Mouse (Mus musculus) embryonic facial prominence, embryonic 14.5 days (tissue): ENCODE measurements at regions not wholly inside any gene's neighbourhood (a gene's known extent, or its start where the extent isn't known, plus 50 kb on each side); places are given as distances from the start of the nearest gene placed in this dataset.

Experiments used
- ATAC-seq: fragments of 200-750 bp; cut with Nextera tagmentation; 2 replicates; pipeline ENCODE4 v1.8.0; 2017; ENCODE audit warnings: low read depth, moderate number of reproducible peaks, moderate TSS enrichment
- DNase-seq: peaks from one replicate; pipeline ENCODE4 v3.0.0-alpha.2; 2015; ENCODE audit warnings: low spot score
- H3K27ac ChIP-seq: fragments of 300-500 bp; sonication (generic); replicated peaks from 2 replicates; pipeline ENCODE4 v1.5.1; 2014; ENCODE audit warnings: low read depth, mild to moderate bottlenecking, low read length, moderate library complexity
- H3K27me3 ChIP-seq: fragments of 300-500 bp; sonication (generic); replicated peaks from 2 replicates; pipeline ENCODE4 v1.6.1; 2014; ENCODE audit warnings: low read length; ENCODE audit not compliant: control insufficient read depth, insufficient read depth
- H3K36me3 ChIP-seq: fragments of 300-500 bp; sonication (generic); 2 replicates; pipeline ENCODE4 v1.6.1; 2014; ENCODE audit warnings: low read length, mixed read lengths; ENCODE audit not compliant: control insufficient read depth, insufficient read depth
- H3K4me1 ChIP-seq: fragments of 300-500 bp; sonication (generic); 2 replicates; pipeline ENCODE4 v1.6.1; 2014; ENCODE audit warnings: antibody characterized with exemption, low read length; ENCODE audit not compliant: control insufficient read depth, insufficient read depth
- H3K4me2 ChIP-seq: fragments of 300-500 bp; sonication (generic); 2 replicates; pipeline ENCODE4 v1.6.1; 2014; ENCODE audit warnings: low read depth, mild to moderate bottlenecking, low read length, moderate library complexity, mixed read lengths
- H3K4me3 ChIP-seq: fragments of 300-500 bp; sonication (generic); 2 replicates; pipeline ENCODE4 v1.5.1; 2014; ENCODE audit warnings: low read depth, mild to moderate bottlenecking, low read length
- H3K9ac ChIP-seq: fragments of 300-500 bp; sonication (generic); 2 replicates; pipeline ENCODE4 v1.6.1; 2014; ENCODE audit warnings: low read depth, mild to moderate bottlenecking, low read length, moderate library complexity, mixed read lengths
- H3K9me3 ChIP-seq: fragments of 300-500 bp; sonication (generic); 2 replicates; pipeline ENCODE4 v1.6.1; 2016; ENCODE audit warnings: low read length; ENCODE audit not compliant: control insufficient read depth
- WGBS: fragments of 180-500 bp; shearing (Covaris S2); extraction: QIAGEN DNeasy Blood & Tissue Kit; methylation state at CpG from one replicate; pipeline ENCODE4 v1.1.7; 2014; 5-methylcytosine and 5-hydroxymethylcytosine counted together

GRCm38 (mm10) chr17:80824261-80824660, 96.0 kb upstream of the Map4k3 start:
- Histone ChIP-seq H3K4me1 (peaks cover 18% of the 10 kb centered on the region), H3K4me3 (no peak overlapping the region), H3K27me3 (no peaks in the 10 kb centered on the region), H3K9me3 (no peaks in the 10 kb centered on the region), H3K36me3 (no peaks in the 10 kb centered on the region), H3K27ac (no peak overlapping the region), H3K9ac (no peak overlapping the region), H3K4me2 (no peak overlapping the region)
- 79% methylated on average over 2 of the region's 2 CpGs for WGBS
- ATAC-seq (no peak), DNase-seq (no peak)

- H3K36me3 ChIP-seq = no peaks in the 10 kb centered on the region
- no peak overlapping the region for H3K4me2 ChIP-seq
- no peak overlapping the region for H3K4me3 ChIP-seq
- DNase-seq (no peak), ATAC-seq (no peak)
- no peak overlapping the region for H3K9ac ChIP-seq
- no peaks in the 10 kb centered on the region for H3K9me3 ChIP-seq
- WGBS = 58% methylated on average over 8 of the region's 8 CpGs
- peaks cover 15% of the 10 kb centered on the region for H3K4me1 ChIP-seq
- H3K27ac ChIP-seq = no peak overlapping the region
- no peaks in the 10 kb centered on the region for H3K27me3 ChIP-seq
Observed at GRCm38 (mm10) chr17:80820888-80821287, 92.6 kb upstream of the Map4k3 start.

- no peaks in the 10 kb centered on the region for H3K27me3 ChIP-seq
- no peak overlapping the region for H3K4me3 ChIP-seq
- H3K4me2 ChIP-seq = no peak overlapping the region
- H3K36me3 ChIP-seq = no peaks in the 10 kb centered on the region
- no peaks in the 10 kb centered on the region for H3K9me3 ChIP-seq
- H3K4me1 ChIP-seq = peaks cover 4% of the 10 kb centered on the region; the same call in 1 of the 2 replicates
- ATAC-seq (no peak), DNase-seq (peak; percentile 67)
- H3K9ac ChIP-seq = no peak overlapping the region; the same call in 1 of the 2 replicates
- no peak overlapping the region; the same call in 1 of the 2 replicates for H3K27ac ChIP-seq
- 32% methylated on average over 9 of the region's 9 CpGs for WGBS
Observed at GRCm38 (mm10) chr17:80818477-80819028, 90.3 kb upstream of the Map4k3 start.

GRCm38 (mm10) chr17:80815747-80816146, 87.5 kb upstream of the Map4k3 start:
- no peak overlapping the region for H3K4me2 ChIP-seq
- no peak overlapping the region for H3K9ac ChIP-seq
- H3K4me1 ChIP-seq = peaks cover 4% of the 10 kb centered on the region; the same call in 1 of the 2 replicates
- 74% methylated on average over 4 of the region's 4 CpGs for WGBS
- no peak for ATAC-seq
- no peaks in the 10 kb centered on the region for H3K9me3 ChIP-seq
- no peak for DNase-seq
- H3K27me3 ChIP-seq = no peaks in the 10 kb centered on the region
- no peak overlapping the region for H3K4me3 ChIP-seq
- H3K27ac ChIP-seq = no peak overlapping the region
- H3K36me3 ChIP-seq = no peaks in the 10 kb centered on the region

- Histone ChIP-seq H3K27ac (no peak overlapping the region), H3K36me3 (no peaks in the 10 kb centered on the region), H3K4me3 (no peak overlapping the region), H3K9me3 (no peaks in the 10 kb centered on the region), H3K4me2 (no peak overlapping the region), H3K9ac (no peak overlapping the region), H3K27me3 (no peaks in the 10 kb centered on the region), H3K4me1 (no peaks in the 10 kb centered on the region)
- no peak for DNase-seq
- no peak for ATAC-seq
- 72% methylated on average over 10 of the region's 10 CpGs for WGBS
Observed at GRCm38 (mm10) chr17:80813194-80813593, 84.9 kb upstream of the Map4k3 start.

GRCm38 (mm10) chr17:80809275-80809674, 81.0 kb upstream of the Map4k3 start:
- Histone ChIP-seq H3K36me3 (no peaks in the 10 kb centered on the region), H3K9me3 (no peaks in the 10 kb centered on the region), H3K27ac (no peak overlapping the region), H3K9ac (no peak overlapping the region), H3K4me3 (no peak overlapping the region), H3K4me1 (no peaks in the 10 kb centered on the region), H3K4me2 (no peak overlapping the region), H3K27me3 (no peaks in the 10 kb centered on the region)
- WGBS = 71% methylated on average over 5 of the region's 5 CpGs
- ATAC-seq (no peak), DNase-seq (no peak)

GRCm38 (mm10) chr17:80808069-80808468, 79.8 kb upstream of the Map4k3 start:
- ATAC-seq (peak; percentile 63; the same call in 1 of the 2 replicates), DNase-seq (peak; percentile 84)
- Histone ChIP-seq H3K4me3 (no peak overlapping the region), H3K27ac (no peak overlapping the region), H3K4me1 (no peaks in the 10 kb centered on the region), H3K9ac (no peak overlapping the region), H3K27me3 (no peaks in the 10 kb centered on the region), H3K36me3 (no peaks in the 10 kb centered on the region), H3K4me2 (no peak overlapping the region), H3K9me3 (no peaks in the 10 kb centered on the region)
- WGBS = 53% methylated on average over 10 of the region's 10 CpGs

GRCm38 (mm10) chr17:80803361-80803915, 75.2 kb upstream of the Map4k3 start:
- Histone ChIP-seq H3K27ac (no peak overlapping the region), H3K27me3 (no peaks in the 10 kb centered on the region), H3K4me1 (peaks cover 26% of the 10 kb centered on the region), H3K9ac (no peak overlapping the region), H3K4me2 (no peak overlapping the region), H3K36me3 (no peaks in the 10 kb centered on the region), H3K9me3 (no peaks in the 10 kb centered on the region), H3K4me3 (no peak overlapping the region)
- ATAC-seq (no peak), DNase-seq (no peak)
- WGBS = 76% methylated on average over 8 of the region's 8 CpGs

GRCm38 (mm10) chr17:80802622-80803021, 74.3 kb upstream of the Map4k3 start:
- WGBS = 53% methylated on average over 10 of the region's 10 CpGs
- no peaks in the 10 kb centered on the region for H3K36me3 ChIP-seq
- no peak overlapping the region for H3K9ac ChIP-seq
- peaks cover 26% of the 10 kb centered on the region for H3K4me1 ChIP-seq
- no peak overlapping the region for H3K4me2 ChIP-seq
- DNase-seq (peak; percentile 44), ATAC-seq (no peak)
- H3K27me3 ChIP-seq = no peaks in the 10 kb centered on the region
- no peaks in the 10 kb centered on the region for H3K9me3 ChIP-seq
- no peak overlapping the region for H3K27ac ChIP-seq
- H3K4me3 ChIP-seq = no peak overlapping the region
